Mouse (Mus musculus): ENCODE measurements at regions not wholly inside any gene's neighbourhood (a gene's known extent, or its start where the extent isn't known, plus 50 kb on each side); places are given as distances from the start of the nearest gene placed in this dataset.

DNA sequence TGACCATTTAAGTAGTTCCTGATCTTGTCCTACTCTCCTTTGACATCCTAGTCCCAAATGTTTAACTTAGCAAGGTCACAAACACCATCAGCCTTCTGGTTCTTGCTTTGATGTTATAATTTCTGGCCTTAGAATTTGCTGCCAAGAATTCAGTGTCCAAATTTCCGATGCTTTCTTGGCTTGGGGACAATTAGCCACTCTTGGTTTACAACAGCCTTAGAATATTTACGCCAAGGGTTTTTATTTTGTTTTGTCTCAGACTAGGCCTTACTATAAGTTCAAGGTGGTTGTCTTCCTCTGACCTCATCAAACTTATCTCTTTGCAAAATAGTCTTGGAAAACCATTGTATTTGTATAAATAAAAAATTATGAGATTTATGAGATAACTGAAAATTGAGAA, 322.4 kb downstream of the Tfec start:
- DNase-seq (ENCODE audit: low read depth, low spot score), result no peak

GRCm38 (mm10) chr6:16572828-16573227, 325.4 kb downstream of the Tfec start:
- DNase-seq (ENCODE audit: low read depth, low spot score), result peak; percentile 62

GRCm38 (mm10) chr6:16551945-16552673, 346.1 kb downstream of the Tfec start:
- DNase-seq (ENCODE audit: low read depth, low spot score), result no peak

DNA sequence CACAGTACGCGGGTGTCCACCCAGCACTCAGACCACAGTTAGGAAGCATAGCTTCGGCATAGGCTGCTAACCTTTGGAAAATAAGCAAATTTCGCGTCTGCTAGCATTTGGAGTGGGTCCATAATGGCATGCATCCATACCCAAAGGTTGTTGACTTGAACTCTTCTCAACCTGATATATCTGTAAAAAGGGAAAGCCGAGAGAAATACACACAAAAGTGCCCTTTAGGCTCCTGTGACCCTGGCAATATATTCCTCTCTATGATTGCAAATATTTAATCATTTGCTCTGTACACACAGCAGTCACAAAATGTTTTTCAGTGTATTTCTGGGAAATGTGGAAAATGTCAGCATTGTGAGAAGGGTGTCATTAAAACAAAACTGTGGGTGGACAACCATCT, 347.1 kb downstream of the Tfec start:
- no peak for DNase-seq (ENCODE audit: low read depth, low spot score)

GRCm38 (mm10) chr6:16550445-16550844, 347.8 kb downstream of the Tfec start:
- DNase-seq (ENCODE audit: low read depth, low spot score), result peak; percentile 67

DNA sequence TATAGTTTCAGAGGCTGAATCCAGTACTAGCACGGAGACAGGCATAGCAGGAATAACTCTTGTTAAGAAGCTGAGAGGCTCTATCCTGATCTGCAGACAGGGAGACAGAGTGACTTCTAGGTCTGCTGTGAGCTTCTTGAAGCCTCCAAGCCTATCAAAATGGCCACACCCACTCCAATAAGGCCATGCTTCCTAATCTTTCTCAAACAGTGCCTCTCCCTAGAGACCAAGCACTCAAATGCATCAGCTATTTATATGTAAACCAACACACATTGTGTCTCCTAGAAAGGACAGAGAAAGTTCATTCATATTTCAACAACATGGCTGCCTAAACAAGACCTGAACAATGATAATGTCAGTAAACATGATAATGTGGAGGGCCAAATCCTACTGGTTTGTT, 384.2 kb downstream of the Tfec start:
- DNase-seq (ENCODE audit: low read depth, low spot score), result no peak

DNA sequence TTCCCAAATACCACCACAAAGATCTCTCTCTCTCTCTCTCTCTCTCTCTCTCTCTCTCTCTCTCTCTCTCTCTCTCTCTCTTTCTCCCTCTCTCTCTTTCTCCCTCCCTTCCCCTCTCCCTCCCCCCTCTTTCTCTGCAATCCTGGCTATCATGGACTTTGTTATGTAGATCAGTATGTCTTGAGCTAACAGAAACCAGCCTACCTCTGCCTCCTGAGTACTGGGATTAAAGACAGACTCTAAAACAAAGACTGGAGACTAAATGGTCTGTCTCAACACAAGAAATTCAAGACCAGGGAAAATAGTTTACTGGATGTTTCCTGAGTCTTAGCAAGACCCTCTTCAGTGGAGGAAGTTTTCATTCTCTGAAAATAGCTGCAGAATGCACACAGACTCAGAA, 384.7 kb downstream of the Tfec start:
- no peak for DNase-seq (ENCODE audit: low read depth, low spot score)

DNA sequence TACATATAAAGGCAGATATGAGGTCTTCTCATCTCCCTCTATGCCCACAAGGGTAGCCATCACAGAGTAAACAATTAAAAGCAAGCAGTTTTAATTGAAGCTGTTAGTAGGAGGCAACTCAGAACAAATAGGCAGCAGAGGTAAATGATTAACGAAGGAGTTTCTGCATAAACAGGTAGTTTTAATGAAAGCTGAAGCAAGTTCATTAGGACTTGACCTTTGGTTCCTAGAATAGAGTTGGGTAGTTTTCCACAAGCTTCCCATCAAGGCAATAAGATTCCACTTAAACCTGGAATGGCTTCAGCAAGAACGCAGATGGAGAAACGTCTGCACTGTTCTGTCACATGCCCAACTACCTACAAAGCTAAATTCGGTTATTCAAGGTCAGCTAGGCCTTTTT, 394.4 kb downstream of the Tfec start:
- DNase-seq (ENCODE audit: low read depth, low spot score), result no peak

DNA sequence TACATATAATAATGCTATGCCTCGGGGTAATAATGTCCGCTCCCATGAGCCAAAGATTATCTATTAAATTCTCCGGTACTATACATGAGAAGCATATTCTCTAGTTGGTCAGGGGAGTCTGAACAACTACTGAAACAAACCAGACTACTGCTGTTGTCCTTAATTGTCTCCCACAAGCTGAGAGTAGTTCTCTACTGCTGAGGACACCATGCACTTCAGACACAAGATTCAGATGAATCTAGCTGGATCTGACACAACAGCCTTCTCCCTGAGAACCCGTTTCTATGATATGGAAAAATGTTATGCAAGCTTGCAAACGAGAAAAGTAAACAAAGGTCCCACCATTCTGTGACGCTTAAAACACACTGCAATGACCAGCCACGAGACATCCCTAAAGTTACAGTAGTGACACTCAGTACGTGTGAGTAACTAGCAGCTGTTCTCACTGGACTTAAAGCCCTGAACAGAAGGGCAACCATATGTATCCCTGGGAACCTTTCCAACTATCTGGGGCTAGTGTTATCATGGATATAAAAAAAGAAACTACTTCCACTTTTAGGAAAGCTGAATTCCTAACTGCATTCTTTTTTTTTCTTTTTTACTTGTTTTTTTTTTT, 411.1 kb downstream of the Tfec start:
- peak; percentile 88 for DNase-seq (ENCODE audit: low read depth, low spot score)

- DNase-seq (ENCODE audit: low read depth, low spot score), result no peak
These were observed 414.9 kb downstream of the Tfec start for GRCm38 (mm10) chr6:16483295-16483694.

DNA sequence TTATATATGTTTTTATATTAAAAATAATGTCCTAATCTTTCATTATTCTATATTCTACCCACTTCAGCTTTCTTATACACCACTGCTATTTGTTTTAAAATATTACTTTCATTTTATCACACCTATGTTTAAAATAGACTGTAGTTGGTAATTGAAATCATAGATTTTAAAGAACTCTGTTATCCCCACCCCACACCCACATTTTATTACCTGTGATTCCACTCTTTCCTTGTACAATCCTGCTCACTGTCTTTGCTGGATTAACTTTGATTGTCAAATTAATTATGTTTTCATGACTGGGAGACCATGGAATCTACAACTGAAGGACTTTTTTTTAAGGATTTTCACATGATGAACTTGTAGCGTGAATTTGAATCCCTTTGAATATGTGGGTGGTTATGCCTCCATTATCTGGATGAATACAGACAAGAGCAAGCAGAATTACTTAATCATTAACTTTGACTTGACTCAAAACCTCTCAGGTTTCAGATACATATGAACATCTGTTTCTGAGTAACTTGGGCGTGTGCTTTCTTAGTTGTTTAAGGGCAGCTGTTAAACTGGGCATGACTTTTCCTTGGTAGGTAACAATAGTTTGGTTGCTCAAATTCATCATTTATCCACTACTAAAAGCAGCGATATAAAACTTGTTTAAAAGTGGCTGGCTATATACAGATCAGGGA, 429.4 kb downstream of the Tfec start:
- DNase-seq (ENCODE audit: low read depth, low spot score), result no peak

- peak; percentile 49 for DNase-seq (ENCODE audit: low read depth, low spot score)
These were observed 440.0 kb downstream of the Tfec start for GRCm38 (mm10) chr6:16458279-16458678.

Data from brain, adult 2 months (tissue).